Mouse (Mus musculus): Measurements from ENCODE around the gene Atxn1. TPM values are rescaled to one million over a fixed set of nuclear protein-coding genes. Genes with fewer than 3 reads are reported as not detected.

Gene Atxn1
- polyA plus RNA-seq, 1 experiment from 2014 or later, result 8.2 TPM

DNA sequence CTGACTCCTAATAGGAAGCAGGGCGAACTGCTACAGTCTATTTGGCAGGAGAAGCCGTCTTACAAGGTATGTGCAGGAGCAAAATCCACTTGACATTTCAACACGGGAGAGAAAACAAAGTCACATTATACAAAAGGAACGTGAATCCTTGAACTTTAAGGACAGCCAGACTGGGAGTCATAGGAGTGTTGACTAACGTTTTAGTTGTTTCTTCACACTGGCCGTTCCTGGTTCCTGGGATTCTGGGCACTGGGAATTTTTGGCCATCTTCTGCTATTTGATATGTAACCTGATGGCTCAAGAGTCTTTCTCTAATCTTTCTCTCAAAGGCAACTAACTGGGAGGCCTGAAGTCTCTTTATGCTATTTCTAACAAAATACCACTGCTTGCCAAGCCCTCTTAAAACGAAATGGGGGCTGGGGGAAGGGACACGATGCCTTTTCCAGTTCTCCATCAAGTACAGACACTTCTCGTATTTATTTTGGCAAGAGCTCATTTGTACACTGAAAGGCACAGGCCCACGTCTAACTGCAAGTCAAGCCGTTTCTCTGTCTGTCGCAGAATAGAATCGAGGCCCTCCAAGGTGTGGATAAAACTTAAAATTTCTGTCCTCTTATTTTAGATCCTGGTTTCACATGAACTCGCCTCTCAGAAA lies 4.4 kb downstream of the Atxn1 start:
- peak overlapping the region; percentile 11; the same call in 1 of the 2 replicates for H3K27ac ChIP-seq (replicated peaks)
- WGBS, result 54% methylated on average over 14 of the region's 14 CpGs
- H3K27me3 ChIP-seq, result no peaks in the 10 kb centered on the region
- no peaks in the 10 kb centered on the region for H3K9me3 ChIP-seq
- no peak overlapping the region for H3K4me2 ChIP-seq
- no peak overlapping the region for H3K9ac ChIP-seq
- H3K36me3 ChIP-seq, result no peaks in the 10 kb centered on the region
- peaks cover 35% of the 10 kb centered on the region for H3K4me1 ChIP-seq (replicated peaks)
- H3K4me3 ChIP-seq, result no peak overlapping the region
- no peak for ATAC-seq (ENCODE audit: low read depth)

DNA sequence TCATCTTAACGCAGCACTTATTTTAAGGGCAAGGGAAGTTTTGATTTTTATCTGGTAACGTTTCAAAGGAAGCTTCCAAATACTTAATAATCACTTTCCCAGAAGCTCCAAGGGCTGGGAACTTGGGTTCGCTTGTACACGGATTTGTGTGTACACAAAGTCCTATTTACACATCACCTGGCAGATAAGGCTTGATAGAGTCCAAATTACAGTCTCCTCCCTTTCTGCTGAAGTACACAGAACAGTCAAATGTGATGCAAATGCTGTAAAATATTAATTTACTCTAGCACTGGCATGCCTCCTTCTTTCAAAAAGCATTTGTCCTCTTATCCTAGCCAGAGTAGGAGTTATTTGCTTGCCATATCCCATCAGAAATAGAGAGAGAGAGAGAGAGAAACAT lies 6.5 kb downstream of the Atxn1 start:
- ATAC-seq (ENCODE audit: low read depth), result no peak
- Histone ChIP-seq H3K4me2 (no peak overlapping the region), H3K4me3 (no peak overlapping the region), H3K4me1 (replicated peaks) (peaks cover 34% of the 10 kb centered on the region), H3K27me3 (no peaks in the 10 kb centered on the region), H3K27ac (replicated peaks) (no peak overlapping the region), H3K9me3 (no peaks in the 10 kb centered on the region), H3K9ac (no peak overlapping the region), H3K36me3 (peaks cover 3% of the 10 kb centered on the region; the same call in 1 of the 2 replicates)
- WGBS, result 89% methylated on average over 4 of the region's 4 CpGs

DNA sequence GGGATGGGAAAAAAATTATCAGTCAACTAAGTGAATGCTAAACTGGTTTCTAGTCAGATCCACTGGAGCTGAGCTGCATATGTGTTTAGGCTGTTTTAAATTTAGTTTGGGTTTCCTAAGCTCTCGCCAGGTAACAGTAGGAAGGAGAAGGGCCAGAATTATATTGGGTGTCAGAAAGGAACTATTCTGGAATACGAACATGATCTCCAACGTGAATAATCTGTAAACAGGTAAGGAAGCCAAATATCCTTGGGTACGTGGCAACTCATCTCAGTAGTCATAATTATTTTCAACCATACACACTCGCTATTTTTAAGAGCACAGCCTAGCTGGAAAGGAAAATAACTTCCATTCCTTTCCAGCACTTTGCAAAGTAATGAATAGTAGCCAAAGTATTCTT lies 7.2 kb downstream of the Atxn1 start:
- no peak for ATAC-seq (ENCODE audit: low read depth)
- Histone ChIP-seq H3K4me3 (no peak overlapping the region), H3K27me3 (no peaks in the 10 kb centered on the region), H3K9ac (no peak overlapping the region), H3K4me1 (replicated peaks) (peaks cover 30% of the 10 kb centered on the region), H3K27ac (replicated peaks) (no peak overlapping the region), H3K36me3 (peaks cover 3% of the 10 kb centered on the region; the same call in 1 of the 2 replicates), H3K9me3 (no peaks in the 10 kb centered on the region), H3K4me2 (no peak overlapping the region)
- WGBS, result 93% methylated on average over 5 of the region's 5 CpGs

DNA sequence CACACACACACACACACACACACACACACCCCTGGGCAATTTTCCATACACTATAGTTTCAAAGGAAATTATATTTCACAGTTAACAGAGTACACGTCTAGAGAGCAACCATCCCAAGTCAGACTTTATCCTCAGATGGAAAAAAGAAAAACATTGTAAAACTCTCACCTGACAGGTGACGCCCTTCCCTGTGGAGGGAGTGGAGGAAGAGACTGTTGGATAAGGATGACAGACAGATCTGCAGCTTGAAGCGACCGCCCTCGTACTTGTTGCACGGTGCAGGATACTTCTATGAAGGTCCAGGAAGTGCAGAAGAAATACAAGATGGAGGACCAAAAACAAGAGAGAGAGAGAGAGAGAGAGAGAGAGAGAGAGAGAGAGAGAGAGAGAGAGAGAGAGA lies 8.5 kb downstream of the Atxn1 start:
- H3K4me1 ChIP-seq (replicated peaks), result peaks cover 19% of the 10 kb centered on the region
- no peaks in the 10 kb centered on the region for H3K27me3 ChIP-seq
- H3K4me2 ChIP-seq, result no peak overlapping the region
- no peak overlapping the region for H3K4me3 ChIP-seq
- ATAC-seq (ENCODE audit: low read depth), result no peak
- H3K9ac ChIP-seq, result no peak overlapping the region
- H3K9me3 ChIP-seq, result no peaks in the 10 kb centered on the region
- peaks cover 3% of the 10 kb centered on the region; the same call in 1 of the 2 replicates for H3K36me3 ChIP-seq
- no peak overlapping the region for H3K27ac ChIP-seq (replicated peaks)
- 85% methylated on average over 6 of the region's 6 CpGs for WGBS

DNA sequence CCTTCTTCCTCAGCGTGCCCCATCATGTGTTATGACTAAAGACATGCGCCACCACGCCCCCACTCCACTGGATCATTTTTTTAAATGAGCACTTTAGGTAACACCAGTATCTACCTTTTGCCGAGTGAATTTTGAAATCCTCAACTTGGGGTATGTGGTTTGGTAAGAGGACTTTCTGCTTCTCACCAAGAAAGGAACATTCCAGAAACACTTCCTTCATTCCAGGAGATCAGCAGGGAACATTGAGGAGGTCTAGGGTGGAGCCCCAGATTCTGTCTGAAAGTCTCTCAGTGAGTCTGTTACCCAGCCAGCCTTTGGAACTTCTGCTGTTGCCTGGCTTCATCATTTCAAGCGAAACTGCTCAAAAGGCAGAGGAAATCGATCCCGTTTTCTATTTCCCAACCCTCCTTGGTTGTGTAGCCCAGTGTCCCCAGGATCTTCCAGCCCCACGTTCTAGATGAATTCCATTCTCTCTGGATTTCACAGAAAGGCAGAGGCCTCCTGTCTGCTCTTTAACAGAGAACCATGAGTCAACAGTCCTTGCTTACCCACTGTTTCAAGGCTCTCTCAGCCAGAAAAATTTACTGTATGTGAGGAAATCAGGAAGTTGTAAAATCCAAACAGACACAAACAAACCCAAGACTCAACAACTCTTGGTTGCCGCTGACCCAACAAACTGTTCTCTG lies 9.3 kb downstream of the Atxn1 start:
- no peak overlapping the region for H3K4me2 ChIP-seq
- H3K27ac ChIP-seq (replicated peaks), result no peak overlapping the region
- ATAC-seq (ENCODE audit: low read depth), result no peak
- H3K27me3 ChIP-seq, result no peaks in the 10 kb centered on the region
- no peak overlapping the region for H3K9ac ChIP-seq
- H3K36me3 ChIP-seq, result peaks cover 3% of the 10 kb centered on the region; the same call in 1 of the 2 replicates
- H3K9me3 ChIP-seq, result no peaks in the 10 kb centered on the region
- H3K4me3 ChIP-seq, result no peak overlapping the region
- peaks cover 19% of the 10 kb centered on the region for H3K4me1 ChIP-seq (replicated peaks)
- WGBS, result 89% methylated on average over 9 of the region's 9 CpGs

DNA sequence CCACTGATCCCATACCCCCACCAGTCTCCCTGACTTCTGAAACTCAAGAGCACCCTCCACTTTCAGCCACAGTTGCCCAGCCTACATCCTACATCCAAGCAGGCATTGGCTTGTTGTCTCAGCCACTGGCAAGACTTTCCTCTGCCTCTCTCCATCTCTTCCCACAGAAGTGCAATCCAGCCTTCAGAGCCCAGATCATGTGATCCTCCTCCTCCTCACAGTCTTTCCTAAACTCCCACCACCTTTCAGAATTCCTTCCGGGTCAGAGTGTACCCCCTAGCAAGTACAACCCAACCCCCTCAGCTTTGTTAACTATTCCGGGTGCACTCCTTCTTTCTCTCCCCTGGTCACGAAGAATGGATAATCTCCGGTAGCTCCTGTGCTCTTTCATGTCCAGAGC lies 11.7 kb downstream of the Atxn1 start:
- H3K4me1 ChIP-seq (replicated peaks), result peaks cover 19% of the 10 kb centered on the region
- H3K9ac ChIP-seq, result no peak overlapping the region
- H3K36me3 ChIP-seq, result peaks cover 3% of the 10 kb centered on the region; the same call in 1 of the 2 replicates
- H3K9me3 ChIP-seq, result no peaks in the 10 kb centered on the region
- no peaks in the 10 kb centered on the region for H3K27me3 ChIP-seq
- H3K4me3 ChIP-seq, result no peak overlapping the region
- H3K27ac ChIP-seq (replicated peaks), result no peak overlapping the region
- WGBS, result 84% methylated on average over 4 of the region's 4 CpGs
- ATAC-seq (ENCODE audit: low read depth), result no peak
- H3K4me2 ChIP-seq, result no peak overlapping the region

DNA sequence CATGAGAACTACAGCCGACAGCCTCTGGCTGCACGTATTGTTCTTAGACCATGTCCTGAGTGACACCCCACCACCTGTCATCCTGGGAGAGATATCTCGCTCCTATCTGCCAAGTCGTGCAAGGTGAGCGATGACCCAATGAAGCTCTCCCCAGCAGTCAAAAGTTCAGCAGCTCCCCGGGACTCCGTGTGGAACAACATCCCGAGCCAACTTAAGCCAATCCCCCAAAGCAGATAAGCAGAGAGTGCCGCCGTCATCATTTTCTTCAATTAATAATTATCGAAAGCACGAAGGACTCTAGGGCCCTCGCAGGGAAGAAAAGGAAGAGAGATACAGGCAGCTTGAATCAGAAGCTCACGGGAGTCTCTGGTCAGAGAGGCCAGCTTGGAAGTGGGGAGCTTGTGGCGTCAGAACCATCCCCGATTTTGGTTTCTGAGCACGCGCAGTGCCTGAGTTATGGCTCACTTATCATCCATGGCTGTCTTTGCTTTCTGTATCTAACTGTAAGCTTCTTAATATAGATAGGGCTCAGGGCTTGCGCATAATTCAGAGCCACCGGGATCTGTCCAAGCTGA lies 13.7 kb downstream of the Atxn1 start:
- peak; percentile 30; the same call in 1 of the 2 replicates for ATAC-seq (ENCODE audit: low read depth)
- no peaks in the 10 kb centered on the region for H3K9me3 ChIP-seq
- H3K4me3 ChIP-seq, result no peak overlapping the region
- peaks cover 5% of the 10 kb centered on the region; the same call in 1 of the 2 replicates for H3K36me3 ChIP-seq
- H3K27me3 ChIP-seq, result no peaks in the 10 kb centered on the region
- no peak overlapping the region for H3K9ac ChIP-seq
- H3K4me1 ChIP-seq (replicated peaks), result peaks cover 23% of the 10 kb centered on the region
- 80% methylated on average over 20 of the region's 20 CpGs for WGBS
- H3K4me2 ChIP-seq, result no peak overlapping the region
- H3K27ac ChIP-seq (replicated peaks), result 0 out of 2 replicates have a peak overlapping the region, but pooled peaks have one; percentile 18

DNA sequence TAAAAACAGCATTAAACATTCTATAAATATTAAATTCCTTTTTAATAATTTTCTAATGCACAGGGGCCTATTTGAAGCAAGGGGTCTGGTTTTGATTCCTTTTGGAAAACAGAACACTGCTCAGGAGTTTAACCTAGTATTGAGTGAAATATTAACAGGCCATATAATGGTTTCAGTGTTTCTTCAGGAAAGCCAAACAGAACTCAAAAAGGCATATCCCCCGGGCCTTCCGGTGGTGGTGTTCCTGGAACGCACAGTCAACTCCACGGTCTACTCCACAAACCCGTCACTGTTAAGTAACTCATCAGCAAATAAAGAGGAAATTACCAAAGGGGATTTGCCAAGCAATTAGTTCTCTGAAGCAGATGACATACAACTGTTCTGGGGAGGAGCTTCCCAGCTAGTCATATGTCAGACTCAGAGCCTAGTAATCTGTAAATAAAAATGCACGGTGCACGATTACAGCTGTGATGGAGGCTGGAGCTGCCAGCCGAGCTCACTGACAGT lies 14.4 kb downstream of the Atxn1 start:
- ATAC-seq (ENCODE audit: low read depth), result peak; percentile 75
- H3K27me3 ChIP-seq, result no peaks in the 10 kb centered on the region
- H3K9ac ChIP-seq, result no peak overlapping the region
- peaks cover 23% of the 10 kb centered on the region for H3K4me1 ChIP-seq (replicated peaks)
- 0 out of 2 replicates have a peak overlapping the region, but pooled peaks have one; percentile 18 for H3K27ac ChIP-seq (replicated peaks)
- H3K4me3 ChIP-seq, result no peak overlapping the region
- WGBS, result 31% methylated on average over 8 of the region's 8 CpGs
- no peaks in the 10 kb centered on the region for H3K9me3 ChIP-seq
- peaks cover 11% of the 10 kb centered on the region; the same call in 1 of the 2 replicates for H3K36me3 ChIP-seq
- no peak overlapping the region for H3K4me2 ChIP-seq

DNA sequence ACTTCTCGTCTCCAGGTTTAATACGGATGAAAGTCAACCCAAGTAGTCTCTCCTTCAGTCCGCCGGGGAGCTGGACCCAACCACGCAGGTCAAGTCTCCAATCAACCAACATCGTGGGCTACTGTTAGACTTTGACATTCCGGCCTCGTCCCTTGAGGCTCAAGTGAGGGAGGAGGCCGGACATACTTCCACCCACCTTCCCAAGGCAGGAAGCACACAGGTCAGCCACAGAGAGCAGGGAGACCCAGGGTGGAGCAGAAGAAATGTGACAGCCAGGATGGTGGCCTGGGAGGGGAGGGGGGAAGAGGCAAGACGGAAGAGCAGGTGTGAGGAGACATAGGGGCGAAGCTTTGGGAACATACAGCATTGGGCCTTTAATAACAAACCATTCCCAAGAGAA lies 18.7 kb downstream of the Atxn1 start:
- no peak overlapping the region for H3K9ac ChIP-seq
- no peak overlapping the region for H3K27ac ChIP-seq (replicated peaks)
- ATAC-seq (ENCODE audit: low read depth), result no peak
- H3K4me3 ChIP-seq, result no peak overlapping the region
- no peaks in the 10 kb centered on the region for H3K9me3 ChIP-seq
- H3K36me3 ChIP-seq, result peaks cover 18% of the 10 kb centered on the region
- H3K4me1 ChIP-seq (replicated peaks), result peaks cover 20% of the 10 kb centered on the region
- no peaks in the 10 kb centered on the region for H3K27me3 ChIP-seq
- H3K4me2 ChIP-seq, result no peak overlapping the region
- 94% methylated on average over 11 of the region's 11 CpGs for WGBS

DNA sequence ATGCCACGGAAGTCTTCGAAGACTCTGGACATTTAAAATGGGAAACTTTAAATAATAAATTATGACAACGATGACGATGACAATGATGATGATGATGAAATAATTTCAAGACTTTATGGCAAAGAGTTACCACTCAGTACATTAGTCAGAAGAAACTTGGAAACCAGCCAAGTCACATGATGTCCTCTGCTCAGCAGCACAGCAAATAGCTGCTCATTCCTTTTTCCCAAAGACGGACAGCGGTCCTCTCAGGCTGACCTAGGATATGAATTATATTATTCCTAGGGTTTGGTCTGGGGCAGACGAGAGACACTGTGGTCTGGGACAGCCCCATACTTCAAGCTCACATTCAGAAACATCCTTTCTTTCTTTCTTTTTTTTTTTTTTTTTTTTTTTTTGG lies 22.5 kb downstream of the Atxn1 start:
- Histone ChIP-seq H3K27me3 (no peaks in the 10 kb centered on the region), H3K4me1 (replicated peaks) (0 out of 2 replicates have a peak, but pooled peaks cover 4% of the 10 kb centered on the region), H3K36me3 (peaks cover 22% of the 10 kb centered on the region), H3K9me3 (no peaks in the 10 kb centered on the region), H3K4me2 (no peak overlapping the region), H3K4me3 (no peak overlapping the region), H3K9ac (no peak overlapping the region), H3K27ac (replicated peaks) (no peak overlapping the region)
- ATAC-seq (ENCODE audit: low read depth), result no peak
- WGBS, result 85% methylated on average over 7 of the region's 7 CpGs

DNA sequence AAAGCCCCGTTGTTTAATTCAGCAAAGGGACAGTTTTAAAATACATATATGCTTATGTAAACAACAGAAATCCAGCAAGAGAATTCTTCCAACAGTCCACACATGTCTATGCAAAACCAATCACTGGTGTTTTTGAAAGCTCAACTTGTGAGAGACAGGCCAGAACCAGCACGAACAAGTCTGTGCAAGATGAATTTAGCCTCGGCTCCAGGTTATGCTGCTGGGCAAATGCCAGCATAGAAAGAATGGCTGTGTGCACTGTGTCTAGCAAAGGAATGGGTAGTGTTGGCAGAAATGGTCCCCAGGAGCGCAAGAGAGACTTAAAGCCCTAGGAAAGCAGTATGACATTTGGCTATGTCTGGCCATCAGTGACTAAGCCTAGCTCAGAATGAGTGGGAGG lies 24.1 kb downstream of the Atxn1 start:
- no peak overlapping the region for H3K27ac ChIP-seq (replicated peaks)
- no peak overlapping the region for H3K9ac ChIP-seq
- no peak overlapping the region for H3K4me3 ChIP-seq
- WGBS, result 88% methylated on average over 4 of the region's 4 CpGs
- no peaks in the 10 kb centered on the region for H3K4me1 ChIP-seq (replicated peaks)
- peaks cover 17% of the 10 kb centered on the region for H3K36me3 ChIP-seq
- ATAC-seq (ENCODE audit: low read depth), result no peak
- H3K9me3 ChIP-seq, result no peaks in the 10 kb centered on the region
- no peak overlapping the region for H3K4me2 ChIP-seq
- H3K27me3 ChIP-seq, result no peaks in the 10 kb centered on the region

DNA sequence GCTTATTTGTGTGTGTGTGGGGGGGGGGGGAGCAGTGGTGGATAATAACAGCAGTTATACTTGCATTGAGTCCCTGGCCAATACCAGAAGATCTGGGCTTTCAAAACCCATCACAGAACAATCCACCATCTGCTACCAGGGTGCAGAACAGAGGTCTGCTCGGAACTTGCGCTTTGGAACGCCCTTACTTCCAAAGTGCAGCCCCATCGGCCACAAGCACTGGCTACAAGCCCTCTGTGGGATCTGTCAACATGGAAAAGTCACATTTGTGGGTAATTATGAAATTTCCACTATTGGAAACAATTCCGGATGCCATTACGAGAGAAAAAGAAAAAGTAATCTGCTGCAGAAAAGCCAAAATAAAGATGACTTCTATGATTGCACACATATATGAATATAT lies 25.2 kb downstream of the Atxn1 start:
- no peak overlapping the region for H3K27ac ChIP-seq (replicated peaks)
- no peak for ATAC-seq (ENCODE audit: low read depth)
- 86% methylated on average over 6 of the region's 6 CpGs for WGBS
- H3K4me1 ChIP-seq (replicated peaks), result no peaks in the 10 kb centered on the region
- no peaks in the 10 kb centered on the region for H3K27me3 ChIP-seq
- no peak overlapping the region for H3K9ac ChIP-seq
- no peak overlapping the region for H3K4me3 ChIP-seq
- H3K9me3 ChIP-seq, result no peaks in the 10 kb centered on the region
- H3K4me2 ChIP-seq, result no peak overlapping the region
- peaks cover 6% of the 10 kb centered on the region; the same call in 1 of the 2 replicates for H3K36me3 ChIP-seq

All from neural tube, embryonic 13.5 days (tissue).